Mouse (Mus musculus) embryonic fibroblast, embryonic 13.5 days (primary cell): Measurements from ENCODE around the gene Nlrp9b.

Source experiments
- CTCF ChIP-seq: IDR thresholded peaks from 2 replicates; pipeline ENCODE4 v1.5.1; 2011; ENCODE audit warnings: mild to moderate bottlenecking, control low read depth, low read length, moderate library complexity, borderline replicate concordance; ENCODE audit not compliant: insufficient read depth
- POLR2A ChIP-seq: IDR thresholded peaks from 2 replicates; pipeline ENCODE4 v1.6.1; 2011; ENCODE audit warnings: low read depth, mild to moderate bottlenecking, control low read depth, low read length, moderate library complexity

DNA sequence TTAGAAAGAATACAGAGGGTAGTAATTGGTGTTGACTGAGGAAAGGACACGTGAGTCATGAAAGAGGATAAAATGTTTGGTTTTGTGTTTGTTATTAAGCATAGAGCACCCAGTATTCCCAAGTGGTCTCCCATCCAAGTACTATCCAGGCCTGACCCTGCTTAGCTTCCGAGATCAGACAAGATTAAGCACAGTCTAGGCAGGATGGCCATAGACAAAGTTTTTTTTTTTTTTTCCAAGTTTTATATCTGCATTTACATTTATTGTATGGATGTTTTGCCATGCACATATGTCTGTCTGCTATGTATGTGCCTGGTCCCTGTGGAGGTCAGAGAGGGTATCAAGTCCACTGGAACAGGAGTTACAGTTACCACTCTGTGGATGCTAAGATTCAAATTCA is 18.7 kb downstream of the Nlrp9b start:
- TF ChIP-seq CTCF (no peak), POLR2A (no peak)
